Mouse (Mus musculus): ENCODE measurements around the gene Scarb2. TPM values are rescaled to one million over a fixed set of nuclear protein-coding genes. Genes with fewer than 3 reads are reported as not detected.

Scarb2 gene
- total RNA-seq, 2 experiments from 2014 or later, result 69.8 to 76.7 TPM

DNA sequence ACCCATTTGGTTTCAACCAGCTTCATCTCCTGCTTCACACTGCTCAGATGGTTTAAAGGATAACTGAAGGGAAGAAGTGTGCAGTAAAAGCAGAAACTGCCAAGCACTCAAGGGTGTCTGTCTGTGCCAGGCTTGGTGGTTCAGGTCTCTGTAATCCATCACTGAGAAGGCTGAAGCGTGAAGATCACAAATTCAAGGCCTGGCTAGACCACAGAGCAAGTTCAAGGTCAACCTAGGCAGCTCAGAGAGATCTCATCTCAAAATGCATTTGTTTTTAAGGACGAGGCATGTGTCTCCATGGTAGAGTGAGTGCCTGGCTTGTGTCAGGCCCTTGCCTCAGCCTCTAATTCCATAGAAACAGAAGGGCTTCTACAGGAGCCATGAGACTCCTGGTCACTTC lies 61.6 kb downstream of the Scarb2 start:
- DNase-seq, result no peak
- intact Hi-C loops (cut with DNase I), result no loop called here

DNA sequence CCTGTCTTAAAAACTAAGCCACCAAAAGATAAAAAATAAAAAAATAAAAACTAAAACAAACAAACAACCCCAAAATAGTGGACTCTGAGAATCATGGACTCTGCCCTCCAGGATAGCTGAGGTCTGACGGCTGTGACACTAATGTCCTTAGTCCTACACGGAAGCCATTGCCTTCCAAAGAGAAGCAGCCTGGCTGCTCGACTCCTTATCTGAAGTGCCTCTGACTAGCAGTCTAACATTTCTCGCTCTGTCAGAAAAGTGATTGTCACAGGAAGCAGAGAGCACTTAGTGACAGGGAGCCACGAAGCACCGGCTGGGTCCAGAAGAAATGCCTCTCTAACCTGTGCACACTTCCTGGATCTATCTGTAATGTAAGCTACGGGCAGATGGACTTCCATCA lies 63.7 kb downstream of the Scarb2 start:
- DNase-seq, result no peak
- intact Hi-C loops (cut with DNase I), result no loop called here

DNA sequence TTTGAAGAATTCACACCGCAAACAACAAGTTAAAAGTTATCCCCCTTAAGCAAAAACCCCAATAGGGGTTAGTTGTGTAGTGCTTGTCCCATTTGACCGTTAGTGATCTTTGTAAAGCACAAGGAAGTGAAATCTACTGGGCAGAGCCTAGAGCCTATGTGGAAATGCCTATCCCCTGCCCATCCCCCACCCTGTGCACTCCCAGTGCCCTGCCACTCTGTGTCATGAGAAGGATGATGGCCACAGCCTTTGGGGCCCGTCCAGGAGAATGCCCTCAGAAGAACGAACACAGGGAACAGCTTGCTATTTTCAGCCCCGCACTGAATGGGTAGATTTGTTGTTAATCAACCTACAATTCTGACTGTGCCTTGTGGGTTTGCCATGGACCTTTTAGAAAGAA lies 65.1 kb downstream of the Scarb2 start:
- DNase-seq, result peak; percentile 33 to 57

DNA sequence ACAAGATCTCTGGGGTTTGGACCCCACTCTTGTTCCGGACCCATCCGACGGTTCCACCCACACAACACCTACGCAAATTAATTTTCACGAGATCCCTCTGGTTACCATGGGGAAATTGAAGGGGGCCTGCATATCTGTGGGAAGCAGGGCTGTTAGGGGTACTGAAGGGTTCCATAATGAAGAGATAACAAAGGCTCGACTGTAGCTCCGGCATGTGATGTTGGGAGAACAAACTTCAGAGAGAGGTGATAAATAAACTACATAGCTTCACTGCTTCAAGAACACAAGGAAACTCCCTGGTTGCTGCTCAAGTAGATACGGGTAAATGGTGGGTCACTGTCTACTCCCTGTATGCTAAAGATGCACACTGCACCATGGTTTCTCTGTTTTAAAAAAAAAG lies 68.1 kb downstream of the Scarb2 start:
- intact Hi-C loops (cut with DNase I), result no loop called here
- DNase-seq, result no peak

More for the DNA sequence above, 65.1 kb downstream of the Scarb2 start:
- intact Hi-C loops (cut with DNase I), result no loop called here

DNA sequence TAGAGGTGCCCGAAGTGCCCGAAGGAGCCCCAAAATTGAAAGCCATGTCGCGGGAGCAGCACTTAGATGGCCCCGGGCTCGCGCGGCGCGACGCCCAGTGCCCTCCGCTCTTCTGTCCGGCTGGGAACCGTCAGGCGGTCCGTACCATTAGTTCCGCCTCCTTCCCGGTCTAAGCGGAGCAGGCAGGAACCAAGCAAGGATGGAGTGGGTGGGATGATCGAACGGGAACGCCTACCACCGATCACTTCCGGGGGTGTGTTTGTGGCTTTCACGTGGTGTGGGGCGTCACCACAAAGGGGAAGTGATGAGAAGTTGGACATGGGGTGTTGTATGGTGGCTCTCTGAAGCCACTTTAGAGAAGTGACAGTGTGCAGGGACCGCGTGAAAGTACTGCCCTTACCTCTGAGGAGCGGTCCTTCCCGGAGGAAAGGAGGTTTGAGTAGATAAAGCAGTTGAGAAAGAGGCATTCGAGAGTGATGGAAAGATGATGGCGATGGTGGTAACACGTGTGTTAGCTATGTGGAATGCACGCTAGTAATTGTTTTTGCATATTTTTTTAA lies 71.5 kb downstream of the Scarb2 start, which contains the start of gene Nup54:
TSS of gene Nup54 (minus strand) at position 195 of the 560 bp plus-strand sequence.
- intact Hi-C loops (cut with DNase I), result no loop called here

DNA sequence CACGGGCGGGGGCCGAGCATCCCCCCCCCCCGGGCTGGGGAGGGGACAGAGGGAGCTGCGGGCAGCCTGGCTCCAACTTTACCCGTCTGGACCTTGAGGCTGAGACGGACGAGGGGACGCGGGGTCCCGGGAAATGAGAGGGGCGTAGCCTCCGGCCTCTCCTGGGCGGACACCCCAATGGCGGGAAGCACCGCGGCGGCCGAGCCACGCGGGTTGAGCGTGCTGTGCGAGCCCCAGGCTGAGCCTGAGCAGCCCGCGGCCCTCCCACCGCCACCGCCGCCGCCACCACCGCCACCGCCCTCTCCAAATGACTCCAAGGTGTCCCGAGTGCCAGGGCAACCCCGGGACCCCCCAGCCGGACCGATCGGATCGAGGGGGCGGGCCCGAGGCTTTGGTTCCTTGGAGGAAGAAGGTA lies 72.1 kb downstream of the Scarb2 start:
- intact Hi-C loops (cut with DNase I), result no loop called here
- DNase-seq, result no peak

More for the DNA sequence above, 71.5 kb downstream of the Scarb2 start, which contains the start of gene Nup54:
- peak; percentile 92 to 96 for DNase-seq

DNA sequence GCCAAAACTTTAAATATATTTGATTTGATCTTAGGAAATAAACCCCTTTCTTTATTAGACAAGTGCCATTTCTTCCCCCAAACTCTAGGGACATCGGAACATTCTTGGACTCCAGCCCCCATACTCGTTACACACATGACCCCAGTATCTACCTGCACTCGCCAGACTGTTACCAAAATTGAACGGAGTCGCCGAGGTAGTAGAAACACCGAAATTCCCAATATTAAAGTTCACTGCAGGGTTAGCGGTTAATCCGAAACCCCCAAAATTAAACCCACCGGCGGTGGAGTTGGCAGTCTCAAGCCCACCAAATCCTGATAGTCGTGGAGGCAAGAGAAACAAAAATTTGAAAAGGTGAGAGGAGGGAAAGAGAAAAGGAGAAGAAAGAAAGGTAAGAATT lies 72.6 kb downstream of the Scarb2 start:
- no peak for DNase-seq
- intact Hi-C loops (cut with DNase I), result no loop called here

DNA sequence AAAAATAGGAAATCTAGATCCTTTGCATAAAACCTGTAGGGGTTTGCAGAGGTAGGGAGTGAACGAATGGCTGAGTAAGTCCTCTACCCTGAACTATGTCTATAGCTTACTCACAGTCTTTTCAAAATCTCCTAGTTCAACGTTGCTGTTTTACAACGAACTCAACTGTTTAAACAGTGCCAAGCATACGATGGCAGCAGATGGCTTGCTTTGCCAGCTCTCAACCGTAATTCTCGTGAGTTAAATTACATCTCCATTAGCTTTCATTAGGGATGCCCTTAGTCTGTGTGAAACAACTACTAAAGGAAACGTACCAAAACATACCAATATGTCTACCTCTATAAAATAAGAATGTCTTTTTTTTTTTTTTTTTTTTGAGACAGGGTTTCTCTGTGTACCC lies 75.0 kb downstream of the Scarb2 start:
- intact Hi-C loops (cut with DNase I), result no loop called here

DNA sequence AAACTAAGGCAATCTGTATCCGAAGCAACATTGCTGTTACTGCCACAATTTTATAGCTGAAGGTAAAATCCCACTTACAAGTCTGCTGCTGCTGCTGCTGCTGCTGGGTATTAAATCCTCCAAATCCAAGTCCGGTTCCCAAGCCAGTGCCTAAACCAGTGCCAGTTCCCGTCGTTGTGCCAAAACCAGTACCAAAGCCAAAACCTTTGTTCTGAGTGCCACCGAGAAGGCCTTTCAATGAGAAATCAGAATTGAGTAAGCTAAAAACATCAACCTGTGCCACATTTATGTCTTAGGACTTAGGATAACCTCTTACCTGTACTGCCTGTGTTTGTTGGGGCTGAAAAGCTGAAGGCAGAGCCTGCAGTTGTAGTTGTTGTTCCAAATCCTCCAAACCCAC lies 75.9 kb downstream of the Scarb2 start:
- intact Hi-C loops (cut with DNase I), result no loop called here

More for the DNA sequence above, 75.0 kb downstream of the Scarb2 start:
- no peak for DNase-seq

DNA sequence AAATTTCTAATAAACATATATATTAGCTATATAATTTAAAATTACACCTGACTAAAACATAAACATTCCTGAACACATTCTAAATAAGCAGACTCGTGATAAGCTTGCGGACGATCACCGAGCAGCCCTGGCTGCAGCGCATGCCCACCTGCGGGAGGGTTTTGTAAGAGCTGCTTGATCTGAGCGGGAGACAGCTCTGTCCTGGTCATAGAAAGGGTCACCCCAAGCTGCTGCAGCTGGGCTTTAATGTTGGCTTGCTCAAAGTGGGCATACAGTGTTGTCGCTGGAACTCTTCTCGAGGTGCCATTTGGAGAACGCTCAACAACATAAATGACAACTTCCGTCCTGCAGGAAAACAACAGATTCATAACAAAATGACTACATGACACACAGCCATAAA lies 82.5 kb downstream of the Scarb2 start:
- DNase-seq, result no peak
- intact Hi-C loops (cut with DNase I), result no loop called here

More for the DNA sequence above, 75.9 kb downstream of the Scarb2 start:
- DNase-seq, result no peak

DNA sequence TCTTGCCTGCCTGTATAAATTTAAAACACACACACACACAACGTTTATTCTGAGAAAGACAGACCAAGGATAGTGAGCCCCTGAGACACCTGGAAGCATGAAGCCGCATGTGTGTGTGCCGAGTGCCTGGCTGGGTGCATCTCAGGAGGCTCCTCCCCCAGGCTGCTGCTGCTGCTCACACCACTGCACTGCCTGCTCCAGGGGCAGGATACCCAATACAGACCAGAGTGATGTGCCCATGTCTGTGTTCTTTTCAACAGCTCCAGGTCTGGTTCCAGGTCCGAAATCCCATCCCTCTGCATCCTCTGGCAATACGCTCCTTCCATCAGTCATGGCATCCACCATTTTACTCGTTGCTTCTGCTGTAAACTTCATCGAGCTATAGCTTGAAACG lies 92.7 kb downstream of the Scarb2 start:
- DNase-seq, result no peak
- intact Hi-C loops (cut with DNase I), result no loop called here

DNA sequence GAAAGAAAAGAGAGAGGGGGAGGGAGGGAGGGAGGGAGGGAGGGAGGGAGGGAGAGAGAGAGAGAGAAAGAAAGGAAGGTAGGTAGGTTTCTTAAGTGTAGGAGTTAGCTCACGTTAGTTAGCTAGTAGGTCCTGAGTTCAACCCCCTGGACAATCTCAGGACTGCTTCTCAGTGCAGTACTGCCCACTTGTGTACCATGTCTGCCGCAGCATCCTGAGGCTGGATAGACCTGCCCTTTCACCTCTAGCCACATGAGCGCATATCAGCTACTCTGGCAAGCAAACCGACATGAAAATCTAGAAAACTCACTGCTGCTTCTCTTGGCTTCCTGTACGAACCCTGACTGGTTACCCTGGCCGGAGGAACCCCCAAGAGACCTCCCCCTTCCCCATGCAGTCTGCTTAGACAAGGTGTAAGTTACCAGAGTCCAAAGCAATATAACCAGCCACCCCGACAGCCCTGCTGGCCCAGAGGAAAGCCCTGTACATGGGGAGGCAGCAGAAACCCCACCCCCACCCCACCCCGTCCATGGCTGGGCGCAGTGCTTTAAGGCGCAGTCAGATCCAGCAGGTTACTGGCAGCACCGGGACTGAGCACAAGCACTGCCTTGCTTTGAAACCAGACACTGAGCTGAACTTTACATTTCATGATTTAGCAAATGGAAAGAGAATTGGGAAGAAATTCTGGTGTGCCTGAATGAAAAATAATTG lies 93.2 kb downstream of the Scarb2 start:
- intact Hi-C loops (cut with DNase I), result no loop called here
- no peak for DNase-seq

DNA sequence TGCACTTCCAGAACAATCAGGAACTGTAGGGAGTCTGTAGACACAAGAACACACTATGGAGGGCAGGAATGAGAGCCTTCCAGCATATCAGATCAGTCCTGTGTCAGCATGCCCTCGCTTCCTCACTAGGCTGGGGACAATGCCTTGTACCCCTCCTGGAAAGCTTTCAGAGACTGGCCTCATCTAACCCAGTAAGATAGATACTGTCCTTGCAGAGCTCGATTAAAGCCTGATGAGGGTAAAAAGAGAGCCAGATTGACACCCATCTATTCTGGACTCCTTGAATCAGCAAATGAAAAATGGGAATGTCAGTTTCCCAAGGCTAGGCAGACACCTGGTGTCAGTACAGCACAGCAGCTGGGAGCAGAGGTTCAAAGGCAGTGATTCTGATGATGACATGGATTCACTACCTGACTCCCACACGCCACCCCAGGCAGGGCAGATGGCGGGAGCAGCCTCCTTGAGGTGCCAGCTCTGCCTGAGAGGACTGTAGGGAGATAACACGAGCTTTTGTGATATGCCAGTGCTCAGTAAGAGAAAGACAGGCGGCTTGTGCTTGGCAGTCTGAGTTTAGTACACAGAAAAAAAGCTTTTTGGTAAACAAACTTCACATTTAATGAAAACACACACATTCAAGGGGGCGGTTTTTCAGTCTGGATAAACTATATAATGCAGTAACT lies 95.0 kb downstream of the Scarb2 start:
- DNase-seq, result no peak
- intact Hi-C loops (cut with DNase I), result no loop called here

DNA sequence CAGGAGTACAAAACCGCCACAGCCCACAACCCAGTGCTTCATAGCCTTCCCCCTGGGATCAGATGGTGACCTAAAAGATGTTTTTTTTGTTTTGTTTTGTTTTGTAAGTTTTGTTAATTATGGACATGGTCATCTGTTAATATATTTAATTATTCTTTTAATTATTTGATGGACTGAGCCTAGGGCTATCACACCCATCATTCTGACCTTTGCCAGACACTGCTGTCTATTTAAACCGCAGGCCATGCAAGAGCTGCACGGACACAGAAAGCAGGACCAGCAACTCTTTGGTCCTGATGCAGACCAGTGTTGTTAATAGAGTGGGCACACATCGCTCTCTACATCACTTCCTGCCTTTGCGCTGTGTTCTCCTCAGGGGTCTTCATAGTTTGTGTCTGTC lies 96.1 kb downstream of the Scarb2 start:
- intact Hi-C loops (cut with DNase I), result no loop called here

DNA sequence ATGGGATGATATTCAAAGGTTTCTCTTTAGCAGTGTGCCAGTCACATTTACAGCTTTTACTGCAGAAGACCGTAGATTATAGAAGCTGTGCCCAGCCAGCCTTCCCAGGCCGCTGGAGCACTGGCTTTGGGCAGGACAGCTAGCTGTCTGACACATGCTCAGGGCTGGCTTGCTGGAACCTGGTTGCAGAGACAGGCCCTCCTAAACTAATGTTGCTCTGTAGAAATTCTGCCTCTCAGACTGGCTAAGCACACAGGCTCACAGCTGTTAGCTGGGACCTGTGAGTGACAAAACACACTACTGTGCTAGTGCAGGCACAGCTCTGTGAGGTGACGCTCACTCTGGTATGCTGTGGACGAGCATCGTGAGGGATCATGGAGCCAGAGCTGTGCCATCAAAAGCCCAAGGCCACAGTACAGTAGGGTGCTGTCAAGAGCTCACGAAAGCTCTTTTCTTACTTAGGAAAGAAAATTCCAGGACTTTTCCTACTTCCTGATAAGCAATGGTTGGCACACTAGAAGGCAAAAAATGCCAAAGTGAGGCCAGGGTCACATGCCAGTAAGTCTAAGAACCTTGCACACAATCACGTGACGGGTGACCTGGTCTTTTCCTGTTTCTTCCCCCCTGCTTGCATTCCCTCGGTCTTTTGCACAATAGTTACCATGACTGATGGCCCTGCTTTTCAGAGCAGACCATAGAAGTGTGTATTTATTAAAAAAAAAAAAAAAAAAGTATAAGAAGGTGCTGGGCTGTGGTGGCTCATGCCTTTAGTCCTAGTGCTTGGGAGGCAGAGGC lies 97.1 kb downstream of the Scarb2 start:
- intact Hi-C loops (cut with DNase I), result loop anchor here (10.0 kb wide), 1 partner anchor 225 kb away; no protein-coding TSS in a partner anchor
- no peak for DNase-seq

More for the DNA sequence above, 96.1 kb downstream of the Scarb2 start:
- DNase-seq, result no peak

DNA sequence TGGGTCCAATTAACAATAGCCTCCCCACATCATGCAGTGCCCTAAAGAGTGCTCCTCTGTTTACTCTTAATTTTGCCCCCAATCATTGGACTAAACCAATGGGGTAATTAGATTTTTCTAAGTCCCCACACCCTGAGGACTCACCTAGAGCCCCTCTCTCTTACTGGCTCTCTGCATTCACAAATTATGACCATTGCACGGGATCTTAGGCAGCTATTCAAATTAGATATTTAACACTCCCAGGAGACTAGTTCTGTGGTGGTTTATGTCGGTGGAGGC lies 102.3 kb downstream of the Scarb2 start:
- intact Hi-C loops (cut with DNase I), result loop anchor here (10.0 kb wide), 1 partner anchor 220 kb away; no protein-coding TSS in a partner anchor
- DNase-seq, result no peak

DNA sequence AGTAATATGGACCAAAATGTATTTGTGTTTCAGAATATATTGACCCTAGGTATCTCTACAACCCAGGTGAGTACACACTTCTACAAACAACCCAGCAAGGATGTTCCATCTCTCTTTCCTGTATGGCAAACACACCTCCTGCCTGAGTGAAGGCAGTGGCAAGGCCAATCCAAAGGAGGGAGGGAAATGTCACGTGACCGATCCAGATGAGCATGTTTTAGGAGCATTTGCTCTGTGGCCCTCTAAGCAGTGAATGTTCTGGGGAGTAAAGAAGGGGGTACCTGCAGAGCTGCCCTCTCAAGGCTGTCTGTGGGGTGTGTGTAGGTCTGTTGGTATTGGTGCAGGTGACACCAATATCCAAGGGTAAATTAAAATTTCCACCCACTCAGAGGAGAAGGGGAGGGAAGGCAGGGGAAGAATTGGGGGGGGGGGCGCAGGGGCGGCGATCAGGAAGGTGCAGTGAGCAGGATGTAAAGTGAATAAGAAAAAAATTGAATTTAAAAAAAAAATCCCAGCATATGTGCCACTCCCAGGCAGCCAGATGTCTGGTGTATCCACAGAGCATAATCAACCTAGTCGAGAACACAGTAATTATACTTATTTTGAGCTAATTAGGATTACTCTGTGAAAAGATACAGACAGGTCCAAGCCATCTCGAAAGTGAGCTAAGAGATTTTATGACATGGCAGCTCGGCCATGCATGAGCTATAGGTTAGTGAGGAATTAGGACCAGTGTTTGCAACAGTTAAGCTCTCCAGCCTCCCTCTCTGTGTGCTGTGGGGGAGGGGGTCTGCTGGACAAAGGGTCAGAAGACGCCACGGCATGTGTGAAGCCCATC lies 102.9 kb downstream of the Scarb2 start:
- no peak for DNase-seq
- intact Hi-C loops (cut with DNase I), result loop anchor here (10.0 kb wide), 1 partner anchor 219 kb away; no protein-coding TSS in a partner anchor

DNA sequence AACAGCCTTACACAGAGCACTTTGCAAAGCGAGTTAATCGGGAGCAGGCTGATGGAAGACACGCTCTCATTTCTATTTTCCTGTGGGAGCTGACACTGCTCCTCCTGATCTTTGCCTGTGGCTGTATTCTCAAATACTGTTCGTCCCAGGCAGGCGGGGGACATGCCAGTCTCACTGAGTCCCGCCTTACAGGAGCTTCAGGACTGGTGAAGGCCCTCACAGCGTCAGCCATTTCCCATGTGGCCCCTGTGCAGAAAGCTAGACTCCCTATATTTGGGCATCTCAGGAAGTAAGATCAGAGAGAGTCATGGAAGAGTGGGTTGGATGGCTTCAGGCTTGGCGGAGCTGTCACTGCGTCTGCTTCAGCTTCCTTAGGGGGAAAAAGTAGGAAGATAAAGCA lies 103.8 kb downstream of the Scarb2 start:
- intact Hi-C loops (cut with DNase I), result loop anchor here (10.0 kb wide), 1 partner anchor 218 kb away; no protein-coding TSS in a partner anchor
- no peak for DNase-seq

DNA sequence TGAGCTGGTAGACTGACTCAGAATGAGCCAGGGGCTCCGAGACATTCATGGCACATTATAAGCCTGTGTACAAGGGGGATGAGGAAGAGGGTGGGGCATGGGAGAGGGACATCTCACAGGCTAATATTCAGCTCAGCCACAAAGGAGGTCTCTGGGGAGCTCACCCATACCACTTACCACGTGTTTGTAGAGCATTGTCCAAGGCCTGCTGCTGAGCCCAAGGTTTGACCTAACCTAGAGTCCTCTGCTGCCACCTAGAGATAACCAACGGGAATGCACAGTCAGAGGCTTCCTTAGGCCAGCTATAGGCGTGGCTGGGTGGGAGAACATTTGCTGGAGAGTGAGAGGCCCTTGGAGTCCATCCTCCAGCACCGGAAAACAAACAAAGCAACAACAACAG lies 108.5 kb downstream of the Scarb2 start:
- intact Hi-C loops (cut with DNase I), result loop anchor here (5.0 kb wide), 1 partner anchor 86 kb away; the partner anchor contains the start of gene Sdad1
- peak; percentile 60 to 72 for DNase-seq

DNA sequence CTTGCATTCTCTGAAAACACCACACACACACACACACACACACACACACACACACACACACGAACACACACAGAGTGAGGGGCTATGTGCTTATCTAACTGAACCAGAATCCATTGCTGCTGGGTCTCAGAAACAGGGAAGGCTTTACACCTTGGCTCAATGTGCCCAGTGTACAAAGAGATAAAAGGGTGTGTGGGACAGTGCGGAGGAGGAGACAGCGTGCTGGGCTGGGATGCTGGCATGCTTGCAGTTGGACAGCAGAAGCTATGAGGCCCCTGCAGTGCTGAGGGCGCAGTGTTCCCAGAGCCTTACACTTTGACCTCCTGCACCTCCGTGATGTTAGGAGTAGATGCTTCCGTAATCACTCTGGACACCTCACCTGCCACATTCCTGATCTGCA lies 110.2 kb downstream of the Scarb2 start:
- intact Hi-C loops (cut with DNase I), result loop anchor here (5.0 kb wide), 1 partner anchor 84 kb away; the partner anchor contains the start of gene Sdad1
- DNase-seq, result no peak
